Mouse (Mus musculus): ENCODE results near the gene Ebf4. TPM values are rescaled to one million over a fixed set of nuclear protein-coding genes. Genes with fewer than 3 reads are reported as not detected.

Gene Ebf4
- total RNA-seq (2023), result not detected

DNA sequence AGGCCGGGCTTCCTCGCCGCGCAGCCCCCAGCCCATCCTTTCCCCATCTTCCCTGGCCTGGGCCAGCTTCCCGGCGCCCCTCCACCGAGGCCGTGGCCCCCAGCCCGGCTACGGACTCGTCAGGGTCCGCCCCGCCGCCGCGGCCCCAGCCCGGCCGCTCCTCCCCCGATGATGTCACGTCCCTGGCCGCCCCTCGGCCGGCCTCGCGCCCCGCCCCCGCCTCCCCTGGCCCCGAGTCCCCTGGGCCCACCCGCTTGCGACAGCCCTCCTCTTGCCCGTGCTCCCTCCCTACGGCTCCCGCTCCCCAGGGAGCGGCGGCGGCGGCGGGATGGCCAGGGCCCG lies at the start of gene Ebf4:
Gene Ebf4, plus strand, starts transcription at position 234 of the 342 bp plus-strand sequence.

DNA sequence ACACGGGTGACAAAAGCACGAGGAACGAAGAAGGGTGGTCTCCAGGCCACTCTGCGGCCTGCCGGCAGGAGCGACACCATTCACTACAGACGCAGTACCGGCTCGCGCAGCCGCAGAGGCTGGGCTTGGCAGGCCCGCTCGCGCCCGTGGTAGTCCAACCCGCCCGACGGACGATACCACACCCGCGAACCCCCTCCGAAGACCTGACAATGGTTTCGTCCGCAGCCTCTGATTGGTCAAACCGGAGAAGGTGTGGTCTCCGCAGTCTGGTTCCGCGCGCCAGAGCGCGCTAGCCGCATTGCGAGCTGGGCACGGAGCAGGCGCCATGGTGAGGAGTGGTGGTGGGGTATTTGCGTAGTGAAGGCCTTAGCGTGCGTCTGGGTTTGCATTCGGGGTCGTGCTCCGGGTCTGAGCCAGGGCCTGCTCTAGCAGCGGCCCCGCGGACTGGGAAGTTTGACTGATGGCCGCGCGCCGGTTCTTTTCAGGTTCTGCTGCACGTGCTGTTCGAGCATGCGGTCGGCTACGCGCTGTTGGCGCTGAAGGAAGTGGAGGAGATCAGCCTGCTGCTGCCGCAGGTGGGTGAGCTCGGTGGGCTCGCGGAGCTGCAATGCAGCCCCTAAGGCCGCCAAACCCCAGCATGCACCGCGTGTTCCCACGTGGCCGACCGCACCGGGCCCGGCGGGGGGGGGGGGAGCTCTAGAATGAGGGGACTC lies 20.7 kb upstream of the Ebf4 start, which contains the start of gene Nop56:
Gene Nop56, plus strand, starts transcription at position 282 of the 713 bp plus-strand sequence.

DNA sequence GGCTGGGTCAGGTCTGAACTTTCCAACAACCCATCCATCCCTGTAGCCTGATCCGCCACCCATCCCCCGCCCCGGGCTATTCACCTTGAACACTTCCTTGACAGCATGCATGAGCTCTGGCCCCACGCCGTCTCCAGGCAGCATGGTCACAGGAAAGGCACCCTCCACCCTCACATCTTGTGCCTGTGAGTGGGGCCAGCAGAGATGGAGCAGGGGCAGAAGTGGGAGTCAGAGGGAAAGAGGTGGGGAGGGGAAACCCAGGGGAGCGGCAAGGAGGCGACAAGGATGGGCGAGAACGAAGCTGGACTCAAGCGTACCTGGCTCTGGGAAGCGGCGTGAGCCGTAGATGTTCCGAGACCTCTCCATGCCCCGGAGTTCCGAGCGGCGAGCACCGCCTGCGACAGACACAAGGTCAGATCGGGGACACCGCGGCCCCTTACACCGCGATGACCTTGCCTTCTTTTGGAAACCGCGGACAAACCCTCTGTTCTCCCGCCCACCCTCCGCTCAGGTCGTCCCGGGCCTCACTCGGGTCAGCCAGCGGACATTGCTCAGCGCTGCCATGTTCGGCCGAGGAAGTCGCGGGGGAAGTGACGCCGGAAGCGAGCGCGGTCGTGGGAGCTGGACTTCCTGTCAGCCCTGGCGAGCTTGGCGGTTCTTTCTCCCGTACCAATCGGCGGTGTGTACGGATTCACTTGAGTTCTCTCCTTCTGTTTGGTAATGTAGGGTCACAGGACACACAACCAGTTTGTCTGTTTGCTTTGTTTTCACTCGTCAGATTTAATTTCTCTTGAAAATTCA lies 10.9 kb upstream of the Ebf4 start, which contains the start of gene Idh3b:
Gene Idh3b, minus strand, starts transcription at position 694 of the 801 bp plus-strand sequence.

DNA sequence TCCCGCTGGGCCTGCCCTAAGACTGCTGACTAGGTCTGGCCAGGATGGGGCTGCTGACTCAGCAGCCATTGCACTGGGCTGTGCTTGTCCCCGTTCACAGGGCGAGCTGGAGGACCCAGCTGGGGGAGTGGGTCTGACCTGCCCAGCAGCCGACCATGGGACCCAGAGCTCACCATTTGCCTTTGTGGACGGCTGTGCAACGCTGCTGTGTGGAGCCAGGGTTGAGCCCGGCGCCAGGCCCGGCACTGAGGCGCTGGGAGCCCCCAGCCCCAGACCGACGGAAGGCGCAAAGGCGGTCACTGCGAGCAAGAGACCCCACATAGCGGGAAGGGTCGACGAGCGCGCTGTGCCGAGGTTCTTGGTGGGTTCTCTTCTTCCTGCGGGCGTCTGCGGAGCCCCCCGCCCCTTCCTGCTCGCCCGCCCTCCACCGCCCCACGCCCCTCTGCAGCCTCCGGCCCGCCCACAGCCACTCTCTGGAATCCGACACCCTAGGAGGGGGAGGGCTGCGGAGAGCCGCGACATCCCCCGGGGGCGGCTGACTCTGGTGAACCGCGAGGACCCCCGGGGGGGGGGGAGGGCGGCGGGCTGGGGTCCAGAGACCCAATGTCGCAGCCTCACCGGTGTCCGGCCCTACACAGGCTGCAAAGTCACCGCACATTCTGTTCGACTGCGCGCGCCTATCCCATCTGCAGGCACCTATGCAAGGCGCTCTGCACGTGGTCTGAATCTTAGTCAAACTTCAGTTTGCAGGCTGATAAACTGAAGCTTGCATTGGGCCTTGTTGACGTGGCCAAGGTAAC lies 102.4 kb downstream of the Ebf4 start, which contains the start of gene Cpxm1:
Gene Cpxm1, minus strand, starts transcription at position 389 of the 800 bp plus-strand sequence.

DNA sequence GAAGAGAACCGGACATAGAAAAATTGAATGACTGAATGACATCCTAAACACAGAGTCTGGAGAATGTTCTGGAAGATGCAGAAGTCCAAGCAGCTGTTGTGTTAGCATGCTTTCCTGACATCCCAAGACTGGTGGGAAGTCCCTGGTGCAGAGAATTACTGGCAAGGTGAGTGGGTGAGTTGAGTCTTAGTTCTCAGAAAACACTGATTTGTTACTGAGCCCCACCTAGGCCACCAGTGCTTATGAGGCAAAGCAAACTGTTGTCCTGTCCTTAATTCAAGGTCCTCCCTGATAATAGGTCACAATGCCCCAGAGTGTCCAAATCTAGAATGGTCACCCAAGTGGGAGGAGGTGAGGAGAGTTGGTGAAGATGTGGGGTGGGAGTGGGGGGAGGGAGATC lies 110.0 kb downstream of the Ebf4 start, which contains the start of the genes Gm28372 and 1700020A23Rik:
Gene Gm28372, plus strand, starts transcription at position 301 of the 400 bp plus-strand sequence.
Gene 1700020A23Rik, plus strand, starts transcription at position 321 of the 400 bp plus-strand sequence.

DNA sequence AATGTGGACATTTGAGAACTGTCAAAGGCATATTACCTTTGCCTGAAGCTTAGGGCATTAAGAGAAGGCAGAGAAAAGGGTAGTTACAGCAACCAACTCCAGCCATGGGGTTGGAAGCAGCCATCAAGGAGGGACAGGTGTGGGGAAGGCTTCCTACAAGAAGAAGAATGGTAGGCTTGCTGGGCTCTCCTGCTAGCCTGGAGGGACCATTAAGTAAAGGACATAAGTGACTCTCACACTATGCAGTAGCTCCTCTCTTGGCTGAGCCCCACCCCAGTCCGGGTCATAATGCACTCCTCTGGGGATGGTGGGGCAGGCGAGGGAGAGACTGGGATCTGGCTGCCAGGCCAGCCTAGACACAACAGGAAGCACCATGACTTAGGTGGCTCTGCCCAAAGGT lies 111.2 kb downstream of the Ebf4 start, which contains the start of gene Tmem239:
Gene Tmem239, plus strand, starts transcription at position 301 of the 400 bp plus-strand sequence.

Other genes starting within 250 kb of the Ebf4 start
- not detected for gene Tgm6, start 182.8 kb upstream of the Ebf4 start, total RNA-seq (2023)
- 100 to 1,000 TPM; 133 to 151 TPM for gene Snrpb, start 115.8 kb upstream of the Ebf4 start, total RNA-seq (2023)
- not detected for gene Tmc2, start 100.0 kb upstream of the Ebf4 start, total RNA-seq (2023)
- 10 to 100 TPM; 91.5 to 93.1 TPM for gene Nop56, start 20.7 kb upstream of the Ebf4 start, total RNA-seq (2023)
- gene Idh3b, start 10.6 kb upstream of the Ebf4 start, total RNA-seq (2023), result 10 to 100 TPM; 55.4 to 66.4 TPM
- under 1 TPM in 1 of 2 experiments, not detected in 1; 0.98 TPM for gene Cpxm1, start 102.4 kb downstream of the Ebf4 start, total RNA-seq (2023)
- not detected for gene Gm28372, start 110.1 kb downstream of the Ebf4 start, total RNA-seq (2023)
- gene 1700020A23Rik, start 110.1 kb downstream of the Ebf4 start, total RNA-seq (2023), result not detected
- not detected for gene Tmem239, start 111.3 kb downstream of the Ebf4 start, total RNA-seq (2023)
- gene Vps16, start 129.2 kb downstream of the Ebf4 start, total RNA-seq (2023), result 10 to 100 TPM; 61.4 to 71.7 TPM
- gene Pced1a, start 129.5 kb downstream of the Ebf4 start, total RNA-seq (2023), result 10 to 100 TPM; 13.5 to 16.4 TPM
- 10 to 100 TPM; 80.7 to 83.5 TPM for gene Ptpra, start 155.1 kb downstream of the Ebf4 start, total RNA-seq (2023)